Mouse (Mus musculus) E14TG2a.4 (cell line): Measurements from ENCODE around the gene Bri3.

Experiments used
- CTCF ChIP-seq: conservative IDR thresholded peaks from 2 replicates; pipeline ENCODE4 v1.5.1; 2014; ENCODE audit warnings: low read length
- POU5F1 ChIP-seq: IDR thresholded peaks from 2 replicates; pipeline ENCODE4 v1.6.1; 2014; ENCODE audit warnings: low read length, borderline replicate concordance

DNA sequence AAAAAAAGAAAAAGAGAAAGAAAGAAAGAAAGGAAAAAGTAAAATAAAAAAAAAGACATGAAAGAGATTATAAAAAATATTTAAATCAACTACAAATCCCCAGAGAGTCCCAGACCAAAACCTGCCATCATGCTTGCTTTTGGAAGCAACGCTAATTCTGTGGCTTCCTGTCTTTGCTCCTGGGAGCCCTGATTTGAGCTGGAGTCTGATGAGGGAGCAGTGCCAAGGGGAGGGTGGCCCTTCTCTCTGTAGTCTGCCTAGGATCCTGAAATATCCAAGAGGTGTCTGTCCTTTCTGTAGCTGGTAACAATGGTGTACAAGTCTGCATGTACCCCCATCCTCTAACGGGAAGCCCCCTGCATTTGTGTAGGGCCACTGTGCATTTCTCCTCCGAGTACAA, 26.9 kb downstream of the Bri3 start:
- TF ChIP-seq POU5F1 (no peak), CTCF (no peak)
